Mouse (Mus musculus) kidney, embryonic 15.5 days (tissue): ENCODE measurements at regions not wholly inside any gene's neighbourhood (a gene's known extent, or its start where the extent isn't known, plus 50 kb on each side); places are given as distances from the start of the nearest gene placed in this dataset.
"Not testable (repeated sequence)": the region's sequence is repeated elsewhere in the genome, so short reads cannot be mapped to it uniquely, and the experiment has no call there.

Experiments used
- ATAC-seq: fragments of 200-750 bp; cut with Nextera tagmentation; replicated peaks from 2 replicates; pipeline ENCODE4 v1.8.0; 2017; ENCODE audit warnings: moderate TSS enrichment; ENCODE audit not compliant: low FRiP score
- H3K27ac ChIP-seq: fragments of 300-500 bp; sonication (generic); 2 replicates; pipeline ENCODE4 v1.5.1; 2015; ENCODE audit warnings: mild to moderate bottlenecking, inconsistent platforms
- H3K27me3 ChIP-seq: fragments of 300-500 bp; sonication (generic); 2 replicates; pipeline ENCODE4 v1.6.1; 2015; ENCODE audit warnings: inconsistent platforms
- H3K36me3 ChIP-seq: fragments of 300-500 bp; sonication (generic); 2 replicates; pipeline ENCODE4 v1.6.1; 2015; ENCODE audit warnings: inconsistent platforms
- H3K4me1 ChIP-seq: fragments of 300-500 bp; sonication (generic); 2 replicates; pipeline ENCODE4 v1.6.1; 2015; ENCODE audit warnings: inconsistent platforms
- H3K4me2 ChIP-seq: fragments of 300-500 bp; sonication (generic); 2 replicates; pipeline ENCODE4 v1.6.1; 2015; ENCODE audit warnings: moderate library complexity, mild to moderate bottlenecking, inconsistent platforms
- H3K4me3 ChIP-seq: fragments of 300-500 bp; sonication (generic); replicated peaks from 2 replicates; pipeline ENCODE4 v1.5.1; 2015; ENCODE audit warnings: mild to moderate bottlenecking, inconsistent platforms
- H3K9ac ChIP-seq: fragments of 300-500 bp; sonication (generic); 2 replicates; pipeline ENCODE4 v1.6.1; 2015; ENCODE audit warnings: mild to moderate bottlenecking, inconsistent platforms
- H3K9me3 ChIP-seq: fragments of 300-500 bp; sonication (generic); replicated peaks from 2 replicates; pipeline ENCODE4 v1.6.1; 2016; ENCODE audit warnings: inconsistent platforms
- WGBS: fragments of 180-500 bp; shearing (Covaris S2); methylation state at CpG from one replicate; pipeline ENCODE4 v1.1.7; 2015; ENCODE audit warnings: mixed read lengths; 5-methylcytosine and 5-hydroxymethylcytosine counted together

- no peaks in the 10 kb centered on the region for H3K27me3 ChIP-seq
- H3K4me3 ChIP-seq: no peak overlapping the region
- ATAC-seq: no peak
- H3K4me2 ChIP-seq: no peak overlapping the region
- WGBS: 83% methylated on average over 5 of the region's 5 CpGs
- no peaks in the 10 kb centered on the region for H3K9me3 ChIP-seq
- no peak overlapping the region for H3K27ac ChIP-seq
- peaks cover 13% of the 10 kb centered on the region for H3K4me1 ChIP-seq
- H3K36me3 ChIP-seq: no peaks in the 10 kb centered on the region
- H3K9ac ChIP-seq: no peak overlapping the region
Measured at GRCm38 (mm10) chr2:92664939-92665338, 65.4 kb downstream of the Chst1 start.

GRCm38 (mm10) chr2:92667192-92667591 lies 67.7 kb downstream of the Chst1 start:
- Histone ChIP-seq H3K9ac (no peak overlapping the region), H3K4me1 (peaks cover 12% of the 10 kb centered on the region), H3K4me2 (no peak overlapping the region), H3K4me3 (no peak overlapping the region), H3K27ac (no peak overlapping the region), H3K27me3 (peaks cover 12% of the 10 kb centered on the region; the same call in 1 of the 2 replicates), H3K9me3 (no peaks in the 10 kb centered on the region), H3K36me3 (no peaks in the 10 kb centered on the region)
- 44% methylated on average over 1 of the region's 1 CpGs for WGBS
- no peak for ATAC-seq

GRCm38 (mm10) chr2:92667756-92668155 lies 68.2 kb downstream of the Chst1 start:
- Histone ChIP-seq H3K4me1 (peaks cover 12% of the 10 kb centered on the region), H3K9me3 (no peaks in the 10 kb centered on the region), H3K27ac (no peak overlapping the region), H3K4me2 (no peak overlapping the region), H3K27me3 (peaks cover 14% of the 10 kb centered on the region; the same call in 1 of the 2 replicates), H3K36me3 (no peaks in the 10 kb centered on the region), H3K4me3 (no peak overlapping the region), H3K9ac (no peak overlapping the region)
- 21% methylated on average over 6 of the region's 6 CpGs for WGBS
- no peak for ATAC-seq

GRCm38 (mm10) chr2:92669431-92670081 lies 70.0 kb downstream of the Chst1 start:
- H3K9ac ChIP-seq, H3K4me2 ChIP-seq, ATAC-seq, H3K36me3 ChIP-seq, H3K27ac ChIP-seq, H3K4me3 ChIP-seq, H3K9me3 ChIP-seq: not testable (repeated sequence)
- H3K27me3 ChIP-seq: peaks cover 24% of the 10 kb centered on the region; the same call in 1 of the 2 replicates
- H3K4me1 ChIP-seq: peaks cover 12% of the 10 kb centered on the region
- 36% methylated on average over 10 of the region's 10 CpGs for WGBS

GRCm38 (mm10) chr2:92671586-92671985 lies 72.1 kb downstream of the Chst1 start:
- WGBS: 33% methylated on average over 5 of the region's 5 CpGs
- Histone ChIP-seq H3K9ac (no peak overlapping the region), H3K4me1 (peaks cover 12% of the 10 kb centered on the region), H3K4me2 (no peak overlapping the region), H3K4me3 (no peak overlapping the region), H3K9me3 (no peaks in the 10 kb centered on the region), H3K27me3 (peaks cover 24% of the 10 kb centered on the region; the same call in 1 of the 2 replicates), H3K27ac (no peak overlapping the region), H3K36me3 (no peaks in the 10 kb centered on the region)
- ATAC-seq: no peak

GRCm38 (mm10) chr2:92672106-92672505 lies 72.6 kb downstream of the Chst1 start:
- Histone ChIP-seq H3K27ac (no peak overlapping the region), H3K9me3 (no peaks in the 10 kb centered on the region), H3K4me2 (no peak overlapping the region), H3K9ac (no peak overlapping the region), H3K4me3 (no peak overlapping the region), H3K27me3 (peaks cover 24% of the 10 kb centered on the region; the same call in 1 of the 2 replicates), H3K4me1 (peaks cover 7% of the 10 kb centered on the region), H3K36me3 (no peaks in the 10 kb centered on the region)
- no peak for ATAC-seq
- 82% methylated on average over 4 of the region's 4 CpGs for WGBS

GRCm38 (mm10) chr2:92673064-92673813 lies 73.7 kb downstream of the Chst1 start:
- H3K4me3 ChIP-seq: no peak overlapping the region
- H3K4me2 ChIP-seq: no peak overlapping the region
- H3K4me1 ChIP-seq: no peaks in the 10 kb centered on the region
- no peak overlapping the region for H3K27ac ChIP-seq
- no peak for ATAC-seq
- H3K27me3 ChIP-seq: peaks cover 24% of the 10 kb centered on the region; the same call in 1 of the 2 replicates
- WGBS: 88% methylated on average over 9 of the region's 9 CpGs
- H3K36me3 ChIP-seq: no peaks in the 10 kb centered on the region
- H3K9me3 ChIP-seq: no peaks in the 10 kb centered on the region
- no peak overlapping the region for H3K9ac ChIP-seq

- ATAC-seq: no peak
- 25% methylated on average over 4 of the region's 4 CpGs for WGBS
- no peaks in the 10 kb centered on the region for H3K4me1 ChIP-seq
- no peak overlapping the region for H3K9ac ChIP-seq
- no peaks in the 10 kb centered on the region for H3K36me3 ChIP-seq
- H3K4me2 ChIP-seq: no peak overlapping the region
- no peak overlapping the region for H3K27ac ChIP-seq
- no peak overlapping the region for H3K4me3 ChIP-seq
- H3K9me3 ChIP-seq: no peaks in the 10 kb centered on the region
- peaks cover 24% of the 10 kb centered on the region; the same call in 1 of the 2 replicates for H3K27me3 ChIP-seq
Measured at GRCm38 (mm10) chr2:92673931-92674330, 74.4 kb downstream of the Chst1 start.

- WGBS: 43% methylated on average over 9 of the region's 9 CpGs
- ATAC-seq: no peak
- no peaks in the 10 kb centered on the region for H3K36me3 ChIP-seq
- no peak overlapping the region for H3K4me2 ChIP-seq
- H3K9me3 ChIP-seq: no peaks in the 10 kb centered on the region
- H3K27ac ChIP-seq: no peak overlapping the region
- H3K27me3 ChIP-seq: peaks cover 22% of the 10 kb centered on the region; the same call in 1 of the 2 replicates
- H3K4me1 ChIP-seq: no peaks in the 10 kb centered on the region
- H3K9ac ChIP-seq: no peak overlapping the region
- no peak overlapping the region for H3K4me3 ChIP-seq
Measured at GRCm38 (mm10) chr2:92675247-92675646, 75.7 kb downstream of the Chst1 start.

- Histone ChIP-seq H3K4me3 (no peak overlapping the region), H3K9ac (no peak overlapping the region), H3K36me3 (no peaks in the 10 kb centered on the region), H3K27me3 (peaks cover 4% of the 10 kb centered on the region; the same call in 1 of the 2 replicates), H3K4me2 (no peak overlapping the region), H3K9me3 (no peaks in the 10 kb centered on the region), H3K4me1 (no peaks in the 10 kb centered on the region), H3K27ac (no peak overlapping the region)
- WGBS: 68% methylated on average over 5 of the region's 5 CpGs
- no peak for ATAC-seq
Measured at GRCm38 (mm10) chr2:92678276-92678930, 78.9 kb downstream of the Chst1 start.

GRCm38 (mm10) chr2:92678999-92679704 lies 79.6 kb downstream of the Chst1 start:
- 76% methylated on average over 3 of the region's 3 CpGs for WGBS
- no peak overlapping the region for H3K4me3 ChIP-seq
- no peaks in the 10 kb centered on the region for H3K9me3 ChIP-seq
- H3K27ac ChIP-seq: no peak overlapping the region
- H3K4me2 ChIP-seq: no peak overlapping the region
- no peaks in the 10 kb centered on the region for H3K36me3 ChIP-seq
- H3K4me1 ChIP-seq: no peaks in the 10 kb centered on the region
- ATAC-seq: no peak
- H3K27me3 ChIP-seq: no peaks in the 10 kb centered on the region
- no peak overlapping the region for H3K9ac ChIP-seq
